Mouse (Mus musculus): ENCODE data around the gene Idua.

The Idua gene

GRCm38 (mm10) chr5:108689091-108689490 lies 29.0 kb downstream of the Idua start:
- no peak for DNase-seq (ENCODE audit: low spot score)

GRCm38 (mm10) chr5:108691152-108691551 lies 31.0 kb downstream of the Idua start:
- no peak for DNase-seq (ENCODE audit: low spot score)

- DNase-seq (ENCODE audit: low spot score): no peak
Observed at GRCm38 (mm10) chr5:108692271-108692670, 32.1 kb downstream of the Idua start, which contains the start of gene Fgfrl1. Fgfrl1 (plus strand) TSS chr5:108692382.

- DNase-seq (ENCODE audit: low spot score): peak; percentile 56
Observed at GRCm38 (mm10) chr5:108693872-108694288, 33.7 kb downstream of the Idua start.

- DNase-seq (ENCODE audit: low spot score): no peak
Observed at GRCm38 (mm10) chr5:108694352-108695261, 34.5 kb downstream of the Idua start.

- DNase-seq (ENCODE audit: low spot score): no peak
Observed at GRCm38 (mm10) chr5:108695861-108696260, 35.7 kb downstream of the Idua start.

- DNase-seq (ENCODE audit: low spot score): no peak
Observed at GRCm38 (mm10) chr5:108696542-108696941, 36.4 kb downstream of the Idua start.

GRCm38 (mm10) chr5:108697341-108697753 lies 37.2 kb downstream of the Idua start:
- DNase-seq (ENCODE audit: low spot score): no peak

GRCm38 (mm10) chr5:108700346-108700745 lies 40.2 kb downstream of the Idua start:
- DNase-seq (ENCODE audit: low spot score): no peak

GRCm38 (mm10) chr5:108701341-108702021 lies 41.4 kb downstream of the Idua start:
- no peak for DNase-seq (ENCODE audit: low spot score)

GRCm38 (mm10) chr5:108703754-108704626 lies 43.9 kb downstream of the Idua start:
- DNase-seq (ENCODE audit: low spot score): no peak

- no peak for DNase-seq (ENCODE audit: low spot score)
Observed at GRCm38 (mm10) chr5:108707758-108708157, 47.6 kb downstream of the Idua start.

GRCm38 (mm10) chr5:108708419-108708818 lies 48.3 kb downstream of the Idua start:
- DNase-seq (ENCODE audit: low spot score): no peak

- no peak for DNase-seq (ENCODE audit: low spot score)
Observed at GRCm38 (mm10) chr5:108708981-108709731, 49.0 kb downstream of the Idua start.

- no peak for DNase-seq (ENCODE audit: low spot score)
Observed at GRCm38 (mm10) chr5:108711968-108712367, 51.8 kb downstream of the Idua start.

GRCm38 (mm10) chr5:108713096-108713495 lies 53.0 kb downstream of the Idua start:
- DNase-seq (ENCODE audit: low spot score): no peak

- no peak for DNase-seq (ENCODE audit: low spot score)
Observed at GRCm38 (mm10) chr5:108713691-108714090, 53.6 kb downstream of the Idua start.

GRCm38 (mm10) chr5:108714149-108714548 lies 54.0 kb downstream of the Idua start:
- DNase-seq (ENCODE audit: low spot score): no peak

- no peak for DNase-seq (ENCODE audit: low spot score)
Observed at GRCm38 (mm10) chr5:108715974-108716373, 55.8 kb downstream of the Idua start.

GRCm38 (mm10) chr5:108718051-108718450 lies 57.9 kb downstream of the Idua start:
- DNase-seq (ENCODE audit: low spot score): no peak

- no peak for DNase-seq (ENCODE audit: low spot score)
Observed at GRCm38 (mm10) chr5:108719761-108720160, 59.6 kb downstream of the Idua start.

Measured in ovary, postnatal 10 days (tissue).